Mouse (Mus musculus) testis, adult 2 months (tissue): ENCODE results near the gene Gm17455. TPM values are rescaled to one million over a fixed set of nuclear protein-coding genes. Genes with fewer than 3 reads are reported as not detected.

Source experiments
- H3K27ac ChIP-seq: fragments of 200-500 bp; 2 replicates; pipeline ENCODE4 v1.5.1; 2012; ENCODE audit warnings: low read depth, low read length; ENCODE audit not compliant: control insufficient read depth, insufficient read depth
- H3K27me3 ChIP-seq: fragments of 200-500 bp; 2 replicates; pipeline ENCODE4 v1.6.1; 2012; ENCODE audit warnings: mild to moderate bottlenecking, low read length, moderate library complexity; ENCODE audit not compliant: control insufficient read depth, insufficient read depth
- H3K36me3 ChIP-seq: fragments of 200-500 bp; 2 replicates; pipeline ENCODE4 v1.6.1; 2012; ENCODE audit warnings: mild to moderate bottlenecking, low read length; ENCODE audit not compliant: control insufficient read depth, insufficient read depth
- H3K4me1 ChIP-seq: fragments of 200-500 bp; 2 replicates; pipeline ENCODE4 v1.6.1; 2012; ENCODE audit warnings: low read length; ENCODE audit not compliant: control insufficient read depth, insufficient read depth
- H3K4me3 ChIP-seq: fragments of 200-500 bp; 2 replicates; pipeline ENCODE4 v1.5.1; 2012; ENCODE audit warnings: low read depth, mild to moderate bottlenecking, low read length, moderate library complexity, mixed read lengths; ENCODE audit not compliant: control insufficient read depth
- CTCF ChIP-seq: fragments of 200-500 bp; IDR thresholded peaks from 2 replicates; pipeline ENCODE4 v1.5.1; 2012; ENCODE audit warnings: low read depth, mild to moderate bottlenecking, inconsistent platforms, low read length, moderate library complexity; ENCODE audit not compliant: control insufficient read depth, insufficient read depth, insufficient replicate concordance
- POLR2A ChIP-seq: fragments of 200-500 bp; IDR thresholded peaks from 2 replicates; pipeline ENCODE4 v1.6.1; 2012; ENCODE audit warnings: low read depth, mild to moderate bottlenecking, inconsistent platforms, low read length, moderate library complexity; ENCODE audit not compliant: control insufficient read depth
- polyA plus RNA-seq: library from polyadenylated mRNA; depleted of rRNA; stranded (reverse); fragments of >200 nt; gene quantifications from 2 replicates; pipeline ENCODE4 v1.2.3, GENCODE M21; 2012

Gene Gm17455
- polyA plus RNA-seq, 1 experiment: not detected

GRCm38 (mm10) chr10:60367145-60367544 lies 32.4 kb upstream of the Gm17455 start:
- no peak overlapping the region for H3K4me3 ChIP-seq
- no peak overlapping the region for H3K27ac ChIP-seq
- H3K27me3 ChIP-seq: no peaks in the 10 kb centered on the region
- H3K4me1 ChIP-seq: no peaks in the 10 kb centered on the region
- H3K36me3 ChIP-seq: no peaks in the 10 kb centered on the region
- TF ChIP-seq POLR2A (no peak), CTCF (no peak)

- H3K4me1 ChIP-seq: no peaks in the 10 kb centered on the region
- H3K27ac ChIP-seq: no peak overlapping the region
- H3K27me3 ChIP-seq: no peaks in the 10 kb centered on the region
- H3K36me3 ChIP-seq: no peaks in the 10 kb centered on the region
- H3K4me3 ChIP-seq: no peak overlapping the region
- TF ChIP-seq CTCF: no peak
- no peak for TF ChIP-seq POLR2A
Measured at GRCm38 (mm10) chr10:60367904-60368303, 31.6 kb upstream of the Gm17455 start.

- TF ChIP-seq CTCF (no peak), POLR2A (no peak)
Measured at GRCm38 (mm10) chr10:60369405-60369804, 30.1 kb upstream of the Gm17455 start.

GRCm38 (mm10) chr10:60370098-60370497 lies 29.4 kb upstream of the Gm17455 start:
- no peak overlapping the region for H3K27ac ChIP-seq

More at GRCm38 (mm10) chr10:60369405-60369804, 30.1 kb upstream of the Gm17455 start:
- Histone ChIP-seq H3K27me3 (no peaks in the 10 kb centered on the region), H3K4me3 (no peak overlapping the region), H3K4me1 (no peaks in the 10 kb centered on the region), H3K27ac (no peak overlapping the region), H3K36me3 (no peaks in the 10 kb centered on the region)

GRCm38 (mm10) chr10:60370601-60371061 lies 28.9 kb upstream of the Gm17455 start:
- no peaks in the 10 kb centered on the region for H3K27me3 ChIP-seq
- H3K36me3 ChIP-seq: no peaks in the 10 kb centered on the region
- no peaks in the 10 kb centered on the region for H3K4me1 ChIP-seq
- no peak overlapping the region for H3K27ac ChIP-seq
- H3K4me3 ChIP-seq: no peak overlapping the region
- no peak for TF ChIP-seq POLR2A
- no peak for TF ChIP-seq CTCF

More at GRCm38 (mm10) chr10:60370098-60370497, 29.4 kb upstream of the Gm17455 start:
- Histone ChIP-seq H3K4me3 (no peak overlapping the region), H3K4me1 (no peaks in the 10 kb centered on the region), H3K36me3 (no peaks in the 10 kb centered on the region), H3K27me3 (no peaks in the 10 kb centered on the region)
- TF ChIP-seq CTCF (no peak), POLR2A (no peak)

GRCm38 (mm10) chr10:60371596-60372386 lies 27.7 kb upstream of the Gm17455 start:
- H3K4me1 ChIP-seq: no peaks in the 10 kb centered on the region
- H3K4me3 ChIP-seq: no peak overlapping the region
- no peak overlapping the region for H3K27ac ChIP-seq
- H3K27me3 ChIP-seq: no peaks in the 10 kb centered on the region
- no peak for TF ChIP-seq CTCF
- TF ChIP-seq POLR2A: no peak
- no peaks in the 10 kb centered on the region for H3K36me3 ChIP-seq

- no peak overlapping the region for H3K27ac ChIP-seq
- H3K4me3 ChIP-seq: no peak overlapping the region
- TF ChIP-seq POLR2A (no peak), CTCF (no peak)
- H3K4me1 ChIP-seq: no peaks in the 10 kb centered on the region
- H3K36me3 ChIP-seq: no peaks in the 10 kb centered on the region
- no peaks in the 10 kb centered on the region for H3K27me3 ChIP-seq
Measured at GRCm38 (mm10) chr10:60373543-60373936, 26.0 kb upstream of the Gm17455 start.
